Mouse (Mus musculus): ENCODE measurements around the gene Nrxn3. TPM values are rescaled to one million over a fixed set of nuclear protein-coding genes. Genes with fewer than 3 reads are reported as not detected.

Gene Nrxn3
- polyA plus RNA-seq, 1 experiment, result not detected

GRCm38 (mm10) chr12:88953801-88954200 is 231.1 kb downstream of the Nrxn3 start:
- Histone ChIP-seq H3K4me3 (ENCODE audit: insufficient read depth, low read length) (no peak overlapping the region), H3K4me1 (ENCODE audit: control insufficient read depth, insufficient read depth, low read length) (no peaks in the 10 kb centered on the region), H3K27ac (ENCODE audit: insufficient read depth, low read depth, low read length) (no peak overlapping the region)
- TF ChIP-seq POLR2A (IDR thresholded peaks at IDR 0.05; ENCODE audit: borderline replicate concordance, low read depth, low read length) (no peak), CTCF (IDR thresholded peaks at IDR 0.05; ENCODE audit: low read depth, low read length) (no peak)

DNA sequence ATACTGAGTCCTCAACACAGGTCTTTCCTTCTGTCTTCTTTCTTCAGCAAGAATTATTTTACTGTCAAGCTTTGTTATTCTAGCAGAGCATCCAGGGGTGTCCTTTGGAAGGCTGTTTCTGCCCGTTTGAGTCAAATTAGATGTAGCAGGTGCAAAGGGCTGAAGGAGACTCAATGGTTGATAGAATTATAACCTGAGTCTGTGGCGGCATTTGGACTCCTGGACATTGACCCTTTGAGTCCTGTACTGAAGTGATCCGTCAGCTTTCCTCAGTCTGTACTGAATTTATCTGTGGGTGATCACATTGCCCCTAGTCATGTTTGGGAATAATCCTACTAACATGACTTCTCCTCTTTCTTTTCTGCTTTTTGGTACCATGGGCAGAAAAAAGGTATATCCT is 234.8 kb downstream of the Nrxn3 start:
- TF ChIP-seq CTCF (IDR thresholded peaks at IDR 0.05; ENCODE audit: low read depth, low read length), result no peak
- no peak for TF ChIP-seq POLR2A (IDR thresholded peaks at IDR 0.05; ENCODE audit: borderline replicate concordance, low read depth, low read length)
- Histone ChIP-seq H3K4me1 (ENCODE audit: control insufficient read depth, insufficient read depth, low read length) (no peaks in the 10 kb centered on the region), H3K27ac (ENCODE audit: insufficient read depth, low read depth, low read length) (no peak overlapping the region), H3K4me3 (ENCODE audit: insufficient read depth, low read length) (no peak overlapping the region)

GRCm38 (mm10) chr12:88960817-88961216 is 238.1 kb downstream of the Nrxn3 start:
- TF ChIP-seq POLR2A (IDR thresholded peaks at IDR 0.05; ENCODE audit: borderline replicate concordance, low read depth, low read length) (no peak), CTCF (IDR thresholded peaks at IDR 0.05; ENCODE audit: low read depth, low read length) (no peak)
- H3K4me1 ChIP-seq (ENCODE audit: control insufficient read depth, insufficient read depth, low read length), result no peaks in the 10 kb centered on the region
- H3K27ac ChIP-seq (ENCODE audit: insufficient read depth, low read depth, low read length), result no peak overlapping the region
- H3K4me3 ChIP-seq (ENCODE audit: insufficient read depth, low read length), result no peak overlapping the region

- TF ChIP-seq CTCF (IDR thresholded peaks at IDR 0.05; ENCODE audit: low read depth, low read length) (no peak), POLR2A (IDR thresholded peaks at IDR 0.05; ENCODE audit: borderline replicate concordance, low read depth, low read length) (no peak)
- H3K4me3 ChIP-seq (ENCODE audit: insufficient read depth, low read length), result no peak overlapping the region
- H3K27ac ChIP-seq (ENCODE audit: insufficient read depth, low read depth, low read length), result no peak overlapping the region
- no peaks in the 10 kb centered on the region for H3K4me1 ChIP-seq (ENCODE audit: control insufficient read depth, insufficient read depth, low read length)
Observed at GRCm38 (mm10) chr12:88966329-88966728, 243.7 kb downstream of the Nrxn3 start.

DNA sequence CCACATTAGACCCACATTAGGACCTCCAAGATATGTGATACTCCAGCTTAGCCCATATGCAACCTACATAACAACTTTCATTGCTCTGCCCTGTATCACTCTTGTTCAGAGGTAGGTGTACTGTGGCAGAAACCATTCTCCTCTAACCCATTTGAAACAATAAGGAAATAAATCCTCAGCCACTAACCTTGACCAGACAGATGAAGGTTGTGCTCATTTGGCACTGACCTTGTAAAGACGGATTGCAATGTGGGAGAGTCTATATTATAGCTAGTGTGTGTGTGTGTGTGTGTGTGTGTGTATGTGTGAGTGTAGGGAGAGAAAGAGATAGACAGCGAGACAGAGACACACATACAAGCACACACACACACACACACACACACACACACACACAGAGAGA is 253.9 kb downstream of the Nrxn3 start:
- H3K4me1 ChIP-seq (ENCODE audit: control insufficient read depth, insufficient read depth, low read length), result no peaks in the 10 kb centered on the region
- H3K4me3 ChIP-seq (ENCODE audit: insufficient read depth, low read length), result no peak overlapping the region
- TF ChIP-seq CTCF (IDR thresholded peaks at IDR 0.05; ENCODE audit: low read depth, low read length), result no peak
- TF ChIP-seq POLR2A (IDR thresholded peaks at IDR 0.05; ENCODE audit: borderline replicate concordance, low read depth, low read length), result no peak

GRCm38 (mm10) chr12:88983688-88984330 is 261.1 kb downstream of the Nrxn3 start:
- TF ChIP-seq POLR2A (IDR thresholded peaks at IDR 0.05; ENCODE audit: borderline replicate concordance, low read depth, low read length) (no peak), CTCF (IDR thresholded peaks at IDR 0.05; ENCODE audit: low read depth, low read length) (no peak)
- Histone ChIP-seq H3K27ac (ENCODE audit: insufficient read depth, low read depth, low read length) (no peak overlapping the region), H3K4me1 (ENCODE audit: control insufficient read depth, insufficient read depth, low read length) (no peaks in the 10 kb centered on the region), H3K4me3 (ENCODE audit: insufficient read depth, low read length) (no peak overlapping the region)

More for the DNA sequence above, 253.9 kb downstream of the Nrxn3 start:
- no peak overlapping the region for H3K27ac ChIP-seq (ENCODE audit: insufficient read depth, low read depth, low read length)

DNA sequence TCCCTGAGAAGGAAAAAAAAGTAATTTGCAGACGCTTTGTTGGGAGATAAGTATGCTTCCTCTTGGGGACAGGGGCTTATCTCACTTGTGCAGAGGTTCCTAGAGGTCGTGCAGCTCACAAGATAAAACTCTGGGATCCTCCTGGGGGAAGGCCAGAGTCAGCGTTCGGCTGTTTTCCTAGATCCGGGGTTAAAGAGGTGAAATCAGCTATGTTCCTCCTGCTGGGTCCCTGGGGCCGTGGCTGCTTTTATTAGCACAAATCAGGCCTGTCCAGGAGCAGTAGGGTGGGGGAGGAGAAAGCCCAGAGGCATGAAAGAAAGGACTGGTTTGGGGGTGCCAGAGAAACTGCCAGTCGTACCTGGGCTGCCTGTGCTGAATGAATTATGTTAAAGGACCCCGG is 261.7 kb downstream of the Nrxn3 start:
- Histone ChIP-seq H3K4me1 (ENCODE audit: control insufficient read depth, insufficient read depth, low read length) (no peaks in the 10 kb centered on the region), H3K27ac (ENCODE audit: insufficient read depth, low read depth, low read length) (no peak overlapping the region), H3K4me3 (ENCODE audit: insufficient read depth, low read length) (no peak overlapping the region)
- TF ChIP-seq CTCF (IDR thresholded peaks at IDR 0.05; ENCODE audit: low read depth, low read length), result no peak
- no peak for TF ChIP-seq POLR2A (IDR thresholded peaks at IDR 0.05; ENCODE audit: borderline replicate concordance, low read depth, low read length)

- no peak for TF ChIP-seq CTCF (IDR thresholded peaks at IDR 0.05; ENCODE audit: low read depth, low read length)
- TF ChIP-seq POLR2A (IDR thresholded peaks at IDR 0.05; ENCODE audit: borderline replicate concordance, low read depth, low read length), result no peak
- Histone ChIP-seq H3K27ac (ENCODE audit: insufficient read depth, low read depth, low read length) (no peak overlapping the region), H3K4me1 (ENCODE audit: control insufficient read depth, insufficient read depth, low read length) (no peaks in the 10 kb centered on the region), H3K4me3 (ENCODE audit: insufficient read depth, low read length) (no peak overlapping the region)
Observed at GRCm38 (mm10) chr12:88984804-88985203, 262.1 kb downstream of the Nrxn3 start.

DNA sequence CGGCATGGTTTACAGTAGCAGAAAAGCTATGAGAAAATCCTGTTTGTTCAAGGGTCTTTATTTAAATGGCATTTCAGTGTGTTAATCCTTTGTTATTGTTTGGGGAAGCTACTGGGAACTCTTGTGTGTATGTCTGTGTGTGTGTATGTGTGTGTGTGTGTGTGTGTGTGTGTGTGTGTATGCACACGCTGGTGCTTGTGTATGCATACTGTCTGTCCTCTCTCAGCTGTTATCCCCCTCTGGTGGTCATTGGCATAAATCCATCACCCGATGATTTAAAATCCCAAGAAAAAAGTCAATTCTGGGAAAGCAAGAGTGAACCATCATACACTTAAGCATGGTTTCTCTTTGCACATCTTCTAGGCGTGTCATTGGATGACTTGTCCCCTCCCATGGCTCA is 264.4 kb downstream of the Nrxn3 start:
- Histone ChIP-seq H3K27ac (ENCODE audit: insufficient read depth, low read depth, low read length) (no peak overlapping the region), H3K4me3 (ENCODE audit: insufficient read depth, low read length) (no peak overlapping the region), H3K4me1 (ENCODE audit: control insufficient read depth, insufficient read depth, low read length) (no peaks in the 10 kb centered on the region)
- no peak for TF ChIP-seq CTCF (IDR thresholded peaks at IDR 0.05; ENCODE audit: low read depth, low read length)
- TF ChIP-seq POLR2A (IDR thresholded peaks at IDR 0.05; ENCODE audit: borderline replicate concordance, low read depth, low read length), result no peak

DNA sequence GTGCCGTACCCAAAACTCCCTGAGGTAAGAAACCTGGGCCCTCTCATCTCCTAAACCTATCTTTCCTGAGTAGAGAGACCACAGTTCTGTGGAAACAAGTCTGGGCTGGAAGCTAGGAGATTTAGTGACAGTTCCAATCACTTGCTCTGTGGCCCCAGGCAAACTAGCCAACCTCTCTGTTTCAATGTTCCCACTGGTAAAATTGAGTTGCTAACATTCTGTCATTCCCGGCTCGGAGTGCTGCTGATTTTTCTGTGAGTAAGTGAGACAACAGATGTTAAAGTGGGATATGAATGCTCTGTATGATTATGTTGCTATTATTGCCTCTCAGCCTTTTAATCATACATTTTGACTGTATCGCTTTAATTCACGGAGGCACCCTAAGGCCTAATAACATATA is 268.1 kb downstream of the Nrxn3 start:
- Histone ChIP-seq H3K4me3 (ENCODE audit: insufficient read depth, low read length) (no peak overlapping the region), H3K27ac (ENCODE audit: insufficient read depth, low read depth, low read length) (no peak overlapping the region), H3K4me1 (ENCODE audit: control insufficient read depth, insufficient read depth, low read length) (no peaks in the 10 kb centered on the region)
- TF ChIP-seq CTCF (IDR thresholded peaks at IDR 0.05; ENCODE audit: low read depth, low read length), result no peak
- TF ChIP-seq POLR2A (IDR thresholded peaks at IDR 0.05; ENCODE audit: borderline replicate concordance, low read depth, low read length), result no peak
